Mouse (Mus musculus) lung, postnatal 25 days (tissue): ENCODE results near the gene Kcnip1.

Experiments
- DNase-seq: peaks from one replicate; pipeline ENCODE4 v3.0.0; 2022; ENCODE audit warnings: low spot score

The Kcnip1 gene

DNA sequence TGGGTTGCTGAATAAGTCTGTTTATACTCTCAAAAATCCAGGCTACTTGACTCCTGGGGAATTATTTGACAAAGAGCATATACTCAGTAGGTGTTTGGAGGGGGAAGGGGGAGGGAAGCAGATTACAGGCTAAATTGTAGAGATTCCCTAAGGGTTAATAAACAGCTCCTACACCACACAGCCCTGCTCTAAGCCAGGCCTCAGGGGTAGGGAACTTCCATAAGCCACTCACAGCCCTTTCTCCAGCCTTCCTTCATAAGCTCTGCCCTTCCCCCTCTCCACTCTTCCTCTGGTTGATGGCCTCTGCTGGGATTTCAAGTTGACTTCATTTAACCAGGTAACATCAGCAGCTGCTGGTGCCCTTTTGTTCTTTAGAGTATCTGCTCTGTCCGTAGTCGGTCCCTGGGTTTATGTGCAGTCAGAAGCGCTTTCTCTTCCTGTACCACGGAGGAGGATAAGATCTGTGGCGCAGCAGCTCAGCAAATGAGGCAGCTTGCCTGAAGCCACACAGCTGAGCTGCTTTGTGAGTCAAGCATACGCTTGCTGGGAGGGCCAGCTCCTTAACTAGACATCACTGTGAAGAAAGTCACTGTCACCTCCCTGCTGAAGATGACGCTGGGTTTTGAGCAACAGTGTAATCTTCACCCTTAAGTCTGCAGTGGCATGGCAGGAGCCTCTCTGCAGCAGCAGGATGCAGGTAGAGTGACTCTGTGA lies 54.2 kb downstream of the Kcnip1 start:
- no peak for DNase-seq

DNA sequence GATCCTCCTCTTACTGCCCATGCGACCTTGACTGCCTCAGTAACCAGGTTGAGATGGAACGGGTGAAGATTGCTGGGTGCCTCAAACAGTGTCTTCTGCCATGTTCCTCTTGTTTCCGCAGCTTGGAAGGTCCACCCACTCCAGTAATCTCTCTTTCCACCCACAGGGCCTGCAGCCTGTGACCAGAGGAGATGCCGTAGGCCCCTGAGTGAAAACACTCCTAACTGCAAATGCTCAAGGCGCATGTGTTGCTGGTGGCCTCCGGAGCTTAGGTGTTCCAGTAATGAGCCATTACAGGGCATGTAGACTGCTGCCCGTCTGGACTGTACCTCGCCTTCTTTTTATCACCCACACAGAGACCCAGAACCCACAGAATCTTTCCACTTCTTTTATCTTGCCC lies 55.3 kb downstream of the Kcnip1 start:
- DNase-seq, result no peak

DNA sequence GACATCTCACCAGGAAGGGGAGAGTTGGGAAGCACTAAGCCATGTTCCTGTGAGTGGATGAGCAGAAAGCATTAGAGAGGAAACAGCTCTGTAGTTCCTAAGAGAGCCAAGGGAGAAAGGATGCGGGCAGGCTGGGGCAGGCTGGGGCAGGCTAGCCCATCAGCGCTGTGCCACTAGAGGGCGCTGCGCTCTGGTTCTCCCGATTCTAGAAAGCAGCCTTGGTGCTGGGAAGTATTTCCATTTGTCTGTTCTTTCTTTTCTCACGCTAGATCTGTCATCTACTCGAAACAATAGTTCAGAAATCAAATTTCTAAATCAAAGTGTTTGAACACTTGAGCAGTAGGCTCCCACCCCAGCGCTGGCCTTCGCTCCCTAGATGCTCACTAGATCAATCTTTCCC lies 58.7 kb downstream of the Kcnip1 start:
- DNase-seq, result no peak

DNA sequence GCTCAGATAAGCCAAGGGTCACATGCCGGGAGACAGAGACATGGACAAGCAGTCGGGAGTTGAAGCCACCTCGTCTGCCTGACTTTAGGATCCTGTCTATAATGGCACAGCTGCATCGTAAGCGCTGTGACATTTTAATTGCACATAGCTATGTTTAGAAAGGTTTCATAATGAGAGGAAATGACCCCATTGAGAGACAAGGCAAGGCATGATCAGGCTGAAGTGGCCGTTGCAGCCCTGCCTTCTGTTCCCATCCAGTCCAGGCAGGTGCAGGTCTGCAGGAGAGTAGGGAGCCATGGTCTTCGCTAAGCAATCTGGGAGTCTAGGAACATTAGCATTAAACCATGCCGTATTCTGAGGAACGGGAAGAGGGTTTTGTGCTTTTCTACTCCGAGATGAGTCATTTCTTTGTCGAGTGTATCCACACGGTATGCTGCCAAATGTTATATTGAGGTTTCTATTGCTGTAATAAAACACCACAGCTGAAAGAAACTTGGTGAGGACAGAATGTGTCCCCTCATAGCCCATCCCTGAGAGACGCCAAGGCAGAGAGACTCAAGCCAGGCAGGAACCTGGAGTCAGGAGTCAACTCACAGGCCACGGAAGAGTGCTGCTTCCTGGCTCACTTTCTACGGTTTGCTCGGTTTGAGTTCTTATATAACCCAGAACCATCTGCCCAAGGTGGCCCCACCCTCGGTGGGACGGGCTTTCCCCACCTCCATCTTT lies 60.4 kb downstream of the Kcnip1 start:
- no peak for DNase-seq

DNA sequence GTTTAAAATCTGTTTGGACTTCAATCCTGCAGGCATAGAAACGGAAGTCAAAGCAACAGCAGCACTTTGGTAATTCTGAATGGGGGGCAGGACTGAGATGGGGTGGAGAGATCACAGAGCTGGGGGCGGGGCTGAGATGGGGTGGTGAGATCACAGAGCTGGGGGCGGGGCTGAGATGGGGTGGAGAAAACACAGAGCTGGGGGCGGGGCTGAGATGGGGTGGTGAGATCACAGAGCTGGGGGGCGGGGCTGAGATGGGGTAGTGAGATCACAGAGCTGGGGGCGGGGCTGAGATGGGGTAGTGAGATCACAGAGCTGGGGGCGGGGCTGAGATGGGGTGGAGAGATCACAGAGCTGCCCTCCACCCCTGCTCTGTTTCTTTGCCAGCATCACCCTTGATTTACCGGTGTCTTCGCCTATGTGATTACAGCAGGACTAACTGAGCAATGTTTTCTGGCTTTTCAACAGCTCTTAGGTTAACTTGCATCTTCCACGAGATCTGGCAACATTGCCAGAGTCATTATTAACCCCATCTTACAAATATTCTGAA lies 61.0 kb downstream of the Kcnip1 start:
- DNase-seq, result peak; percentile 24

DNA sequence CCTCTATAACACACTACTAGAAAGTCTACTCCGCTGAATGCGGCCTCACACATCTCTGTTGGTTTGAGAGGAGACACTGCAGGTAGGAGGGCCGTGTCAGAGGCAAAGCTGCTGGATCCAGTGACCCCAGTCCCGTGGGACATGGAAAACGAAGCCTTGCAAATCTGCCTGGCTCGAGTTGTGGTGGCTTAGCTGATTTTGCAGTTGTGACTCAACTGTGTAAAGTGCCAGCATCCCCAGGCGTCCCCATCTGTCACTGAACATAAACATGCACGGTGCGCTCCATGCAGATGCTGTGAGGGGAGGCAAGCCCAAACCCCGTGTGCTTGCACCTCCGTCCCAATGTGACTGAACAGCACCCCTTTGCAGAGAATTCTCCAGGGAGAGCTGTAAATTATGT lies 63.5 kb downstream of the Kcnip1 start:
- DNase-seq, result no peak

DNA sequence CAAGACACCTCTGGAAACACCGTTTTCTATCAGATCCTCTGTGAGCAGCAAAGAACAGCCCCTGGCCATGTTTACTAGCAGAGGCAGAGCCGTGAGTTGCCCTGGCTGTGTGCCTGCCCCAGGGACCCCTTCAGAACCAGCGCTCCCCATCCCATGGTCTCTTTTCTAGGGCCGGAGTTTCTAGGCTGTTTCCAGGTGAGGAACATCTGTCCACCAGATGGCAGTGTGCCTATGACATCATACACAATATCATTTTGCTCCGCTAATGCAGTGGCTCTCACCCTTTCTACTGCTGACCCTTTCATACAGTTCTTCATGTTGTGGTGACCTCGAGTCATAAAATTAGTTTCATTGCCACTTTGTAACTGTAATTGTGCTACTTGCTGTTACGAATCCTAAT lies 64.3 kb downstream of the Kcnip1 start:
- DNase-seq, result no peak

DNA sequence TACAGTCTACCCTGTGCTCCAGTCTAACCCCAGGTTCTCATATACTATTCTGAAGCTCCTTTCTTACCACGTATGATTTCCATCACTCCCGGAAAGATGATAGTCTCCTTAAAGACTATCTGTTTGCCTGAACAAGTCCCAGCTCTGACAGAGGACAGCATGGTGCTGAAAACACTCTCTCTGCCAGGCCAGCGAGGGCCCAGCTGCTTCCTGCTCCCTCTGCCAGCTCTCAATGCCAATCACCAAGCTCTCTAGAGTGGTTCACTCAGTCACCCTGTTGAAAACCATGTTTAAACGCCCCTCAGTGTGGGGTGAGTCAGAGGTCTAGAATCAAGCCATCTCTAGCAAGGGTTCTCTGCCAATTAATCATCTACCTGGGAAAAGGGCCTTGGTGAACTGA lies 65.1 kb downstream of the Kcnip1 start:
- DNase-seq, result no peak

DNA sequence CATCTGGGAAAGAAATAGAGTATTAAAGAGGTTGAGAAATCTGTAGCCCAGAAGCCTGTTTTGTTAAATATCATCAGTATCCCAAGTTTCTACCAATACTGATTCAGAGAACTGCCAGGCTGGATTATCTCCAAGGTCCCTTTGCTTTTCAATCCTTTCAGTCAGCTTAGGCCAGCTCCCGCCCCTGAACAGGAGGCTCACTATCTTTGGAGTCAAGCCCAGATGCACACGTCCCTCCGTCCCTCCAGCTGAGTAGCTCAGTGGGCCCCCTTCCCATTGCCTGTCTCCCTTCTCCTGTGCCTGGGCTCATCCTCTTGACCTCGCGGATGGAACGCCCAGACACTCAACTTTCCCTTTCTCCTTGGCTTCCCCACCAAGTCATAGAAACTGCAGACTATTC lies 65.6 kb downstream of the Kcnip1 start:
- no peak for DNase-seq

DNA sequence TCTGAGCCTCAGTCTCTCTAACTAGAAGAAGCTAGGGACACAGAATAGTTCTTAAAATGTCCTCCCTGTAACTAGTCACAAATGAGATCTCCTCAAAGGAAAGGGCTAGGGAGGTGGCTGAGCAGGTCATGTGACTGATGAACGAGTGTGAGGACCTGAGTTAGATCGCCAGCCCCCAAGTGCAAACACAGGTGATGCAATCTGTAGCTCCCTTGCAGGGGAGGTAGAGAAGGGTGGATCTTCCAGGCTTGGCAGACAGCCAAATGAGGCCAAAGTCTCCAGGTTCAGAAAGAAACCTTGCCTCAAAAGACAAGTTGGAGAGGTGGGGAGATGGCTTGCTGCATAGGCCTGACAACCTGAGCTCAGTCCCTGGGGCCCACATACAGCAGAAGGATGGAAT lies 66.4 kb downstream of the Kcnip1 start:
- no peak for DNase-seq

DNA sequence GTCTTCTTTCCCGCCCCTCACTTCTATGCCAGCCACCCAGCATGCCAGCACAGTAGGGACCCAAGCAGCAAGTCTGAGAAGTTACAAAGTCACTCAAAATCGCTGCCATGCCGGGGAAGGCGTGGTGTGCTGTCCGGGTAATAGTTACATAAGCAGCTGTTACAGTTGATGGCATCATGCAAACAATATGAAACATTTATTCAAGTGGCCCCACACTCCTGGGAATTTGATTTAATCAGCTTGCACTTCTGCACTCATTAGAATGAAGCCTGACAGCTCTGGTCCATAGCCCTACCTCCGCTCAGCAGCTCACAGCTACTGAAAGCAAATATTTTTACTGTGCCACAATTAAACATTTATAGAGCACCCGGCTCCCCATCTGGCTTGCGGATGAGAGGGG lies 67.2 kb downstream of the Kcnip1 start:
- DNase-seq, result no peak

DNA sequence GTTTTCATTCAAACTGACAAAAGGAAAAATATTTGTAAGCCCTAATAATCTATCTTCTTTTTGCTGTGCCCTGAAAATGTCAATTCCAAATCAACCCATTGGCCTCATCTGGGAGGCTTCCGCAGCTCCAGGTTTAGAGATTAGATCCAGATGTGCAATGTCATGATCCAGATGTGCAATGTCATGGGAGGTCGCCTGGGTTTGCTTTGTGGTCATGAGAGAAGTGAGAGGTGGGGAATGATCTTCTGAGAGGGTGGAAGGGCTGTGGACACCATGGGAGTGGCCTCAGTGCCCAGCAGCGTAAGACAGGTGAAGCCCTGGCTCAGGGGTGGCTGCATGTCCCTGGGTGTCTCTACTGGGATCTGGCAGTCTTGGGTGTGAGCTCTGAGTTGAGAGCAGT lies 69.9 kb downstream of the Kcnip1 start:
- no peak for DNase-seq

DNA sequence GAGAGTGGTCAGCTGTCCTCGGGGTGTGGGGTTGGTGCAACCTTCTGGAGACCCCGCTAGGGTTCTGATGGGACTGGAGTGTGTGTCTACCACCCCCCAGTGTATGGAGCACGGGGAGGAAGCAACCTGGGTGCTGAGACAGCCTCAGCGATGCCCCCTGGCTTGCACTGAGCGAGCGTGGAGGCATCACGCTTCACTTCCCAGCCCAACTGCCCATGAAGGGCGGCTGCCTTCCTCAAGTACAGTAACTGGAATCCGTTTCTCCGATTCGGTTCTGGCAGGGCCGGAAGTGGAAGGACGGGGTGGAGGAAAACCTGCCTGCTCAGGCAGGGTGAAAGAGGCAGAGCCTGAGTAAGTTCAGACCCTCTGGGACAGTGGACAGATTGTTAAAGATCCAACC lies 71.5 kb downstream of the Kcnip1 start:
- no peak for DNase-seq

DNA sequence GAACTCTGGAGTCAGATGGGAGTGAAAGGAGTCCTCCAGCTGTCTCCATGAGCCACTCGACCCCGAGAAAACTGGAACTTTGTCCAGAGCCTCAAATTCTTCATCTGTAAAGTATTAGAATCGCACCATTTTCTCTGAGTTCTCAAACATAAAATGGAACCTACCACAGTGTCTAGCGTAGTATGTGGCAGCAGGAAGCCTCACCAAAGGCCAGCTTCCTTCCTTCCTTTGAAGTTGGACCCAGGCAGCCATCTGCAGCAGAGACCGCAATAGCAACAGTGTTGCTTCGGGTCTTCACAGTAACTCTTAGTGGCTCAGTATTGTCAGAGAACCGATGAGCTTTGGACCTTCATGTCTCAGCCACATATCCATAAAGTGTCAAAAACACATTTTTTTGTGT lies 73.1 kb downstream of the Kcnip1 start:
- DNase-seq, result no peak

DNA sequence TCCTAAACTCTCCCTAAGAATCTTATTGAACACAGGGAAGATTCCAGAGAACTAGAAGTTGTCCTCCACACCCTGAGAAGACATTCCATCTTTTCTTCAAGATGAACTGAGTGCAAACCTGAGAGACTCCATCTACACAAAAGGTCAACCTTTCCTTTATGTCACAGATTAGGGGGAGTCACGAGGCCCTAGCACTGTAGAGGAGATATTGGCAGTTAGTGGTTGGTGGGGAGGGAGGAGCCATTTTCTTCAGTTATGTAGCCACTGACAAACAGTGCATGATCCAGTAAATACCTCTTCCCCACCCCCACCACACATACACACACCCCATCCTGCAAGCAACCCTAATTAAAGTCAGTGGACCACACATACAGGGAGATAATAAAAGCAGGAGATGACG lies 74.5 kb downstream of the Kcnip1 start:
- no peak for DNase-seq

DNA sequence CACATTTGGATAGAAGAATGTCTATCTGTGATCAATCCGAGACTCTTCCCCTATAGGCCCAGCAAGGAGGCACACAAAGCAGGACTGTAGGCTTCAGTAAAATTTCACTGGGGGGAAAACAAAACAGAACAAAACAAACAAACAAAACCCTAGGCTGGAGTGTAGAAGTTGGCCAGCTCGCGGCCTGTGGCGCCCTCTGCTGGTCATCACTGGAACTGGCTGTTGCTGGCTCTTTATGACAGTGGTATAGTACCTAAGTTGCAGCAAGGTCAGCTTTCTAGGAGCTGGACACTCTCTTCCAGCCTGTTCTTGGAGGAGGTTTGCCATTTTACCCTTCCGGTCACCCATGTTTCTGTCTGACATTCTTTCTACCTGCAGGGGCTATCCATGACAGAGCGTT lies 75.4 kb downstream of the Kcnip1 start:
- DNase-seq, result peak; percentile 26

DNA sequence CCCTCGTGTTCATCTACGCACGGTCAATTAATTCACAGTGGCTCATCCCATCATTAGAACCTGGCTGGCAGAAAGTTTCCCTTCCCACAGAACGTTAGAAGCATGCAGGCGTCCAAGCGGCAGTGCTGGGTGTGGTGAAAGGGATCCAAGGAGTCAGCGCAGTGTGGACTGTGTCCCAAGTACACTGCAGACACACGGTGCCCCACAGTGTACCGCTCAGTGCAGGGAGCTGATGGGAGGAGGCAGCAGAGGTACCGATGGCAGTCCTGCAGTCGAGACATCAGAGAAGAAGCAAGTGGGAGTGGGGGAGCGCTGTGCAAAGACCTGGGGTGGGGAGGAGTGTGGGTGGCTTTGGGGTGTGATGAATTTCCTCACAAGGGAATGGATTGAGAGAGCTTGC lies 78.7 kb downstream of the Kcnip1 start:
- no peak for DNase-seq

DNA sequence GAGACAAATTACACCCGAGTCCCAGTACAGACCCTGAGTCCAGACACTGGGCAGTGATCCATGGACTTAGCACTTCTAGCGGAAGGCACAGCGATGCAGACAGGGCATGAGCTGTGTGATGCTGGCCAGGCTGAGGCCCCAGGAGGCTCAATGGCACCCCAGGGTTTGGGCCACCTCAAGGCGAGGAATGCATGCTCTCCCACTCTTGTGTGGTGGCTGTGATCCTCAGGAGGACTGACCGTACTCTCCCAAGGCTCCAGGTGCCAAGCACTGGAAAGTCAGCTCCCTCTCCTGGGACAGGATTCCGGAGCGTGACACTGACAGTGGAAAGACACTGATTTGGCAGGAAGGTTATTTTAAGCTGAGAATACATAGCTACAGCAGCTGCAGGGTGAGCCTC lies 79.9 kb downstream of the Kcnip1 start:
- DNase-seq, result no peak

DNA sequence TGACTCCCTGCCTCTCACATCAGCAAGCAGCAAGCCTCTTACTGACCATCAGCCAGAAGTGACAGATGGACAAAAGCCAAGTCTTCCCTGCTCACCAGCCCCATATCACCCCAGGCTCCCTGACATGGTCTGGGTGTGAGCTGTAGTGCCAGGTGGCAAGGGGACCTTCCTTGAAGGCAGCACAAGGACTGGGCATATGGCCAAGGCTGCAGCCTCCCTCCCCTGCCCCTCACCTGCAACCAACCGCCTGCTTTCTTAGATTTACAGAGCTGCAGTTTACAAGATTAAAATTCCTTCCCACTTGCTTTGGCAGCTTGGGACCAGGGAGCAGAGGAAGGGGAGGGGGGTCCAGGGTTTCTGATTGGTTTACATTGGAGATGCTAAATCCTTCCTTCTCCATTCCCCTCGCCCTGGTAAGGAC lies 80.8 kb downstream of the Kcnip1 start:
- DNase-seq, result no peak

DNA sequence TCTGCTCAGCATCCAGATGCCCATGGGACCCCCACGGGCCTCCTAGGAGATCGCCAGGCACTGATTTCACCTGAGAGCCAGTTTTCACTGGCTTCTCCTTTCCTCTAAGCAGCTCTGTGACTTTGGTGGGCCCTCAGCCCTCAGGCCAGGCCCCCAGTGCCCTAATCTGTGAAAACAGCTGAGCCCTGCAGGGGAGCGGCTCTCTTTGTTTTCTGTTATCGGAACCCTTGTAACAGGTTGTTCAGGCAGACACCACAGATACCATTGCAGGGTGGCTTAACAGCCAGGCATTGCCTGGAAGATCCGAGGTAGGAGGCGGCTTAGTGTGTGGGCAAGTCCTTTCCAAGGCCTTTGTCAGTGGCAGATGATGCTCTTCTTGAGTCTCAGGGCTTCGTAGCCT lies 82.0 kb downstream of the Kcnip1 start:
- no peak for DNase-seq

DNA sequence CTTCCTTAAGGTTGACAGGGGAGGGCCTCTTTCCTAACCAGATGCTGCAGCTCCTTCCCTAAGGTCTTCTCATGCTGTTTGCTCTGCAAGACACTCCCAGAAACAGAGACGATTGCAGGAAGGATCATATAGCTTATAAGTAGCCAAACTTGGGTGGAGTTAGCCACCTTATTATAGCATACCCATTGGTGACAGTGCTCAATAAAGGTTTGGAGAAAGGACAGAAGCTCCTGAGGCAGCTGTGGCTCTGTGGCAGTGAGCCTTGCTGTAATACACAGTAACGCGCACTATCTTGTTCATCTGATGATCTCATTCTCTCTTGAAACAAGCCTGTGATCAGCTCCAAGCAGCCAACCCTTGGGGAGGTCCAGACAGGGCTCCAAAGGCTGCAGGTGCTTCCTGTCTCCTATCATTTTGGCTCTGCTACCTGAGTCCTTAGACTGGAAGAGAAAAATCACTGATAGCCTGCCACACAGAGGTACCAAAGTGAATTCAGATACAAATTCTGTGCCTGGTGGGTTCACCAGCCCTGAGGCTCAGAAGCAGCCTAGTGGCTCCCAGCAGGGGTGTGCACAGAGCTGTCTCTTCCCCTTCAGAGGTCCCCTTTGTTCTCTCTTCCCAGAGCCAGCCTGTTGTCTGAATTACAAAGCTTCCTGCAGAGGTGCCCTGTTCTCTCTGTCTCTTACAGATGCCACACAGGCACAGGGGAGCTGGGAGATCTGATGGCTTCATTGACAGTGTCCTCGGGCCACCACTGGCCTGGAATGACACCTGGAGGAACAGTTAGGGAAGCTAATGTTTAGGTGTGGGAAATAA lies 84.4 kb downstream of the Kcnip1 start:
- DNase-seq, result no peak

DNA sequence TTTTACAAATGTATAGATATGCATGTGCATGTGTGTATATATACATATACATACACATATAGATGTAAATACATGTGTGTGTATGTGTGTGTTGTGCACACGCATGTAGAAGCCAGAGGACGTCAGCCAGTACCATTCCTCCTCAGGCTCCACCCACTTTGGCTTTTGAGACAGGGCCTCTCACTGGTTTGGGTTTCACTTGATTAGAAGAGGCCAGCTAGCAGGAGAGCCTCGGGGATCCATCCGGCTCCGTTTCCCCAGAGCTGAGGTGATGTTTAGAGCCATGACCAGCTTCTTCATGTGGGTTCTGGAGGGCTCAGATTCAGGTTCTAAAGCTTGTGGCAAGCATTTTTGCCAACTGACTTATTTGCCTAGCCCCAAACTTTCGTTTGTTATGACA lies 89.5 kb downstream of the Kcnip1 start:
- DNase-seq, result no peak

DNA sequence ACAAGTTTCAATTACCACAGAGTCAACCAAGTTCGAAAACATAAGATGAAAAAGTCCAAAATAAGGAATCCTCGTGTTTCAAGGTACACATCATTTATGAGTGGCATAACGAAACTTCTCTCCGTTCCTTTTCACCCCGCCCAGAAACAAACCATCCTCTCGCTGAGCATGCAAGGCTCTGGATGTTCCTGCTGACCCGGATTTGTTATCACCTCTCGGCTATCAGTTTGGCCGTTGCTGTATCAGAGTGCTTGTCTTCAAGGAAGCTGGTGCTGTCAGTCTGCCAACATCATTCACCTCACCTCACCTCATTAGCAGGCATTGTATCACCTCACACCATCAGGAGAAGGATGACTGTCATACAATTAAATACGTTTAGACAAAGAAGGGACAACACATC lies 90.6 kb downstream of the Kcnip1 start:
- no peak for DNase-seq
